Mouse (Mus musculus) heart, adult 2 months (tissue): ENCODE measurements at regions not wholly inside any gene's neighbourhood (a gene's known extent, or its start where the extent isn't known, plus 50 kb on each side); places are given as distances from the start of the nearest gene placed in this dataset.

Experiments used
- CTCF ChIP-seq: fragments of 200-600 bp; IDR thresholded peaks from 2 replicates; pipeline ENCODE4 v1.8.1; 2022; ENCODE audit warnings: antibody characterized with exemption, mild to moderate bottlenecking, moderate library complexity
- POLR2A ChIP-seq: fragments of 200-500 bp; IDR thresholded peaks from 2 replicates; pipeline ENCODE4 v1.6.1; 2011; ENCODE audit warnings: mild to moderate bottlenecking, low read depth, low read length, control low read depth; ENCODE audit not compliant: insufficient read depth

GRCm38 (mm10) chr14:9157941-9158340 is 491.9 kb upstream of the 4930452B06Rik start:
- no peak for TF ChIP-seq POLR2A
- no peak for TF ChIP-seq CTCF
